Mouse (Mus musculus) MEL (cell line): ENCODE results near the gene Mcm9.

Source experiments
- CHD1 ChIP-seq: IDR thresholded peaks from 2 replicates; pipeline ENCODE4 v1.6.1; 2012; ENCODE audit warnings: low read depth, mild to moderate bottlenecking, inconsistent platforms, low read length, improper control_type of control experiment
- CTCF ChIP-seq, 3 experiments: IDR thresholded peaks in 2 of 3; conservative IDR thresholded peaks in 1 of 3; 2 replicates each; pipeline ENCODE4 v1.5.1; 2011 to 2012; ENCODE audit warnings: low read length in 3 of 3, low read depth in 2 of 3, mild to moderate bottlenecking in 2 of 3, improper control_type of control experiment in 1 of 3, inconsistent platforms in 1 of 3, mixed read lengths in 1 of 3, moderate library complexity in 1 of 3; ENCODE audit not compliant: control insufficient read depth in 1 of 3, insufficient read depth in 1 of 3, poor library complexity in 1 of 3, severe bottlenecking in 1 of 3
- EP300 ChIP-seq, 2 experiments: IDR thresholded peaks; 2 replicates each; pipeline ENCODE4 v1.6.1; 2011; ENCODE audit warnings: improper control_type of control experiment in 2 of 2, low read length in 2 of 2, low read depth in 1 of 2, mild to moderate bottlenecking in 1 of 2
- ETS1 ChIP-seq: IDR thresholded peaks from 2 replicates; pipeline ENCODE4 v1.6.1; 2012; ENCODE audit warnings: low read depth, mild to moderate bottlenecking, inconsistent platforms, low read length, improper control_type of control experiment, moderate library complexity
- GATA1 ChIP-seq: IDR thresholded peaks from 2 replicates; pipeline ENCODE4 v1.6.1; 2011; ENCODE audit warnings: low read depth, low read length, improper control_type of control experiment
- HCFC1 ChIP-seq: IDR thresholded peaks from 2 replicates; pipeline ENCODE4 v1.6.1; 2012; ENCODE audit warnings: low read depth, mild to moderate bottlenecking, inconsistent platforms, low read length, improper control_type of control experiment, moderate library complexity
- KAT2A ChIP-seq: conservative IDR thresholded peaks from 2 replicates; pipeline ENCODE4 v1.6.1; 2012; ENCODE audit warnings: low read depth, low read length, improper control_type of control experiment, inconsistent platforms
- MAX ChIP-seq: IDR thresholded peaks from 2 replicates; pipeline ENCODE4 v1.6.1; 2011; ENCODE audit warnings: low read length, improper control_type of control experiment
- POLR2A ChIP-seq, 2 experiments: IDR thresholded peaks; 2 replicates each; pipeline ENCODE4 v1.6.1; 2011 to 2012; ENCODE audit warnings: low read length in 2 of 2, mild to moderate bottlenecking in 2 of 2, control low read depth in 1 of 2, improper control_type of control experiment in 1 of 2, low read depth in 1 of 2, moderate library complexity in 1 of 2; ENCODE audit not compliant: control insufficient read depth in 1 of 2, insufficient read depth in 1 of 2, poor library complexity in 1 of 2
- SMC3 ChIP-seq: IDR thresholded peaks from 2 replicates; pipeline ENCODE4 v1.6.1; 2011; ENCODE audit warnings: low read depth, low read length, improper control_type of control experiment
- USF1 ChIP-seq: IDR thresholded peaks from 2 replicates; pipeline ENCODE4 v1.6.1; 2014; ENCODE audit warnings: low read depth, mild to moderate bottlenecking, inconsistent platforms, low read length, improper control_type of control experiment, moderate library complexity
- ZNF384 ChIP-seq: IDR thresholded peaks from 2 replicates; pipeline ENCODE4 v1.6.1; 2012; ENCODE audit warnings: low read depth, mild to moderate bottlenecking, inconsistent platforms, low read length, improper control_type of control experiment

- TF ChIP-seq CTCF (IDR thresholded peaks at IDR 0.05 in 2 of 3, conservative IDR thresholded peaks at IDR 0.05 in 1 of 3; ENCODE audit: control insufficient read depth in 1 of 3, insufficient read depth in 1 of 3, low read depth in 2 of 3, low read length in 3 of 3, poor library complexity in 1 of 3, severe bottlenecking in 1 of 3) (no peak), GATA1 (no peak), POLR2A (IDR thresholded peaks at IDR 0.05; ENCODE audit: control insufficient read depth in 1 of 2, insufficient read depth in 1 of 2, low read depth in 1 of 2, low read length in 2 of 2, poor library complexity in 1 of 2) (no peak), CHD1 (no peak), EP300 (IDR thresholded peaks at IDR 0.05; ENCODE audit: low read depth in 1 of 2, low read length in 2 of 2) (no peak), HCFC1 (no peak), KAT2A (no peak), ZNF384 (no peak), SMC3 (no peak), MAX (no peak), ETS1 (no peak), USF1 (no peak)
Measured at GRCm38 (mm10) chr10:53581087-53581486, 49.2 kb downstream of the Mcm9 start.
